Mouse (Mus musculus): Measurements from ENCODE around the gene Pcnx3. TPM values are rescaled to one million over a fixed set of nuclear protein-coding genes. Genes with fewer than 3 reads are reported as not detected.
A peak's percentile ranks its signal among the peaks of the same experiment; 100 is the strongest.

Gene Pcnx3
- total RNA-seq, 4 experiments from 2014 or later, result 95.1 to 183 (median 136) TPM

DNA sequence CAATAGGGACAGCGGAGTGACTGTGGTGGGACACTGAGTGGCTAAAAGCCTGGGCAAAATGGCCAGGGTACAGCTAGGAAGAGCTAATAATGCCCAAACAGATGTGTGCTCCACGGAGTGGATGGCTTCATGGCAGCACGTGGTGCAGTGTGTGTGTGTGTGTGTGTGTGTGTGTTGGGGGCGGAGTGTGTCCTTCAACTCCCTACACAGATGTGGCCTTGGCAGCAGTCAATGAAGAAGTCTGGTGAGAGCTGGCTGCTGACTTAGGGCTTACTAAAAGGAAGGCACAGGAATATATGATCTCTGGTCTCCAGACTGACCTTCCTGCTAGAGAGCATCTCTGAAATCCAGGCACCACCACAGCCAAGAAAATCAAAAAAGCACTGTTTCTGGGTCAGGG is 20.3 kb downstream of the Pcnx3 start:
- no peak for DNase-seq

- DNase-seq, result no peak
Measured at GRCm38 (mm10) chr19:5666386-5666785, 22.3 kb downstream of the Pcnx3 start.

- no peak for DNase-seq
Measured at GRCm38 (mm10) chr19:5665465-5665864, 23.2 kb downstream of the Pcnx3 start.

GRCm38 (mm10) chr19:5664669-5665257 is 23.9 kb downstream of the Pcnx3 start:
- DNase-seq, result no peak

GRCm38 (mm10) chr19:5662981-5663913 is 25.5 kb downstream of the Pcnx3 start, which contains the start of gene Sipa1:
TSS of gene Sipa1 (minus strand) at chr19:5663707.
- DNase-seq, result peak; percentile 93

GRCm38 (mm10) chr19:5662310-5662709 is 26.4 kb downstream of the Pcnx3 start:
- no peak for DNase-seq

- DNase-seq, result no peak
Measured at GRCm38 (mm10) chr19:5660942-5661751, 27.6 kb downstream of the Pcnx3 start.

DNA sequence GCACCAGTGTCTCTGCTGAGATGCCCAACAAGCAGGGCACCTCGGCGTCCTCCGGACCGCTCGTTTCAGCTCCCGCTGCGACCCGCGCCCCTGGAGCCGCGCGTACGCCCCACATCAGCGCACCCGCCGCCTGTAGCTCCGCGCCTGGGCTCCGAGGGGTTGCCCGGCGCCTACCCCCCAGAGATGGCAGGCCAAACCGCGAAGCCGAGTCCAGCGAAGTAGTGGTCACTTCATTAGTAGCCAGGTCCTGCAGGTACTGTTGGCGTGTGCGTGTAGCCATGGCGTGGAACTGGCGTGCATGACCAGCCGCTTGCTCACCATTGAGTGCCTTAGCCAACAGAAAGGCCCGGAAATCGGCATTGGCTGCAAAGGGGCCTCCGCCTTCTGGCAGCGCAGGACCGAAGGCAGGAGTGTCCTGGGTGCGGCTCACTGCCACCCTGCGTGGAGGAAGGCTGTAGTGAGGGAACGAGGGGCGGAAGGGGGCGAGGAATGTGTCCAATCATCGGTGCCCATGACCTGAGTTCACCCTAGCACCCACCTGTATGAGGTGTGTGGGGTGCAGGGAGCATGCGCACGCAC is 33.9 kb downstream of the Pcnx3 start:
- no peak for DNase-seq

- no peak for DNase-seq
Measured at GRCm38 (mm10) chr19:5653969-5654719, 34.6 kb downstream of the Pcnx3 start.

DNA sequence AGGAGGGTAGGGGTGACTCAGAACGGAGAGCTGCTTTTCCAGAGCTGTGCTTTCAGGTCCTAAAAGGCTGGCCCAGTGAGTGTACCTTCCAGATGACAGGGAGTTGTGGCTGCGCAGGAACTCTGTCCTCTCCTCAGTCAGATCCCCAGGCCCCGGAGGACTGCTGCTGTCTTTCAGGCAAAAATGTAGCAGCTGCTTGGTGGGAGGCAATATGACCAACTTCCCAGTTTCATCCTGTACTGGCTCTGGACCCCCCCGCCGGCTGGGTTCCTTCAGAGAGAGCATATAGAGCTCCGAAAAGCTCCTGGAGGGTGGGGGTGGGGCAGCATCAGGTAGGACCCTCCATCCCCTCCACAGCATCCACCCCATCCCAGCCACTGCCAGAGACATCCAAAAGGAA is 36.1 kb downstream of the Pcnx3 start:
- DNase-seq, result no peak

DNA sequence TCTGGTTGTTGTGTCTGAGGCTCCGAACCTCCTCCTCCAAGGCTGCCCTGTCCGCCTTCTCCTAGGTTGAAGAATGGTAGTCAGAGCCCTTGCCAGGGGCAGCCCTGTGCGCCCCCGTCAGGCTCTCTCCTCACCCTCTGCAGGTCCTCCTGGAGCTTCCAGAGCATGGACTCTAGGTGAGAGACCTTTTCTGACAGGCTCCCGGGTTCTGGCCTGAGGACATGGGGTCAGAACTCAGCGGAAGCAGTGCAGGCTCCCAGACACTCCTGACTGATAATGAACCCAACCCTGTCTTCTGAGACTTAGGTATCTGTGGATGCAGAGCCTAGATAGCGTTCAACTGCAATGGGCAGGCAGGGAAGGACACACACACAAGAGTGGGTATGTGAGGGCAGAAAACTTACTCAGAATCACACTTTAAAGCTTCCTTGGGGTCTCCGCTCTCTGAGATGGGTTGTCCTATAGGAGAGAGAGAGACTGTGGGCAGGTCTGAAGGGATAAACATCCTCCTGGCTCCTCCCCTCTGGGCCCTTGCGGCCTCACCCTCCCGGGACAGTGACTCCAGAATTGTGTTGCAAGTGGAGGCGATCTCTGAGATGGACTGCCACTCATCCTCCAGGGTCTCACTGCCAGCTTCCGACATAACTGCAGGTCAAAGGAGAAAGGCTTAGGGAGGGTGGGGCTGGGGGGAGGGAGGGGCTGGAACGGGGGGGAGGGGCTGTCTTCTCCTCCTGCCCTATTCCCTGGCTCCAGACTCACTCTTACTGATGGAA is 37.0 kb downstream of the Pcnx3 start:
- no peak for DNase-seq

DNA sequence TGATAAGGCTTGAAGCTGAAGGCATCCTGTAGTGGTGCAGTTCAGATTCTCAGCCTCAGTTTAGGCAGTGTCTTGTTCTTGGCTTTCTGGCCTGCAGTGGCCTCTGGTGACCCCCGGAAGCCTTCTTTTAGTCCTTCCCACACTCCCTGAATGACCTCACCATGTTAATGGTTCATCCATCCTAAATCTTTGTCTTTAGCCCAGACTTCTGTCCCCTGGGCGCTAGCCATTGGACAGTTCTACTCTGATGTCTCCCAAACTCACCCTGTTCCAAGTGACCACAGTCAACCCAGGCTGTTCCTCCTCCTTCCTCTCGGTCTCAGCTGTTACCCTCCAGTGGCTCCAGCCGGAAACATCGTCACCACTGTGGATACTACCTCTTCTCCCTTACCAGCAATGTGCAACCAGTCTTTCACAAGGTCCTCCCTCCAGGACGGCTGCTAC is 39.4 kb downstream of the Pcnx3 start:
- DNase-seq, result no peak

DNA sequence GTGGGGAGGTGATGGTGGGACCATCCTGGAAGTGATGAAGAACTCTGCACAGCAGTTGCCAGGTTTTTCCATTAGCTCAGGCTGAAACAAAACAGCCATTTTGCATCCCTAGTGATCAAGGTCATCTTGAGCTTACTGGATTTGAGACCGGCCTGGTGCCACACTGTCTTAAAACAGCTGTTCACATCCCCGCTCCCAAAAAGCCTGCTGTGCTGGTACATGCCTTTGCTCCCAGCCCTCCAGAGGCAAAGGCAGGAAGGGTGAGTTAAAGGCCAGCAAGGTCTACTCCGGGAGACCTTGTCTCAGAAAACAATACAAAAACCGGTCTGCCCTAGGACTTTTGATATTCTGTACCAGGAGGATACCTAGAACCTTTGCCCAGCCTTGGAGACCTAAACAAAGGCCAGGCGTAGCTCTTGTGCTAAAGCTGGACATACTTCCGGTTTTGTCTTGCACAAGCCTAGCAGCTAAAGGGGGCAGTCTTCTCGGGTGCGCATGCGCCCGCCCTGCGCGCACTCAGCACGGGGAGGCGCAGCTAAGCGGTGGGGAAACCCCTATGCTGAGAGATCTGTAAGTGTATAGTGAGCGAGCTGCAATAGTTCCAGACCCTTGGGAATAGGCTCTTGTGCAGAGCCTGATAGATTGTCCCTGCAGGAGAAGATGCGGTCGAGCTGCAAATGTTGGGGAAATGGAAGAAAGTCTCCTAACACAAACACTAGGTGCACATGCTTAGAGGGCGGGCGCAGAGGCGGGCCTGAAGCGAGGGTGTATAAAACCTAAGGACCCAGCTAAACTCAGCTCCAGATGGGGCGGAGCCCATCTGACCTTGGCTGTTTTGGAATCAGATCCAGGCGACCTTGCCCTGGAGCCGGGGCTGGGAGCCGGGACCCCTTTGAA is 40.1 kb downstream of the Pcnx3 start:
- peak; percentile 85 for DNase-seq

DNA sequence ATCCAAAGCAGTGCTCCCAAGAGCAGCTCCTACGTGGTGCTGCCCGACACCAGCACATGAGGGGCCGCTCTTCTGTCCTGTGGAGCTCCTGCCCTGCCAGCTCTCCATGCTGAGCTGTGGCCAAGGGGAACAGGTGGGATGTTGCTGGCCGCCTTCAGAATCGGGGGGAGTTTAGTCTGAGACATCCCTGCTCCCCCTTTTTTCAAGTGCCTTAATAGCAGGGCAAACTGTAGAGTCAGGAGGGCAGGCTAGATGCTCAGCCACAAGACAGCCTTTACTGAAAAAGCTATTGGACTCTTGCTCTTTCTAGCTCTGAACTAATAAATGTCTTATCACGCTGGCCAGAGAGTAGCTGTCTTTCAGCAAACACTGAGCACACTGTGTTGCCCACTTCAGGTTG is 40.9 kb downstream of the Pcnx3 start:
- DNase-seq, result no peak

- no peak for DNase-seq
Measured at GRCm38 (mm10) chr19:5646731-5647330, 41.9 kb downstream of the Pcnx3 start.

GRCm38 (mm10) chr19:5645280-5645679 is 43.4 kb downstream of the Pcnx3 start:
- no peak for DNase-seq

DNA sequence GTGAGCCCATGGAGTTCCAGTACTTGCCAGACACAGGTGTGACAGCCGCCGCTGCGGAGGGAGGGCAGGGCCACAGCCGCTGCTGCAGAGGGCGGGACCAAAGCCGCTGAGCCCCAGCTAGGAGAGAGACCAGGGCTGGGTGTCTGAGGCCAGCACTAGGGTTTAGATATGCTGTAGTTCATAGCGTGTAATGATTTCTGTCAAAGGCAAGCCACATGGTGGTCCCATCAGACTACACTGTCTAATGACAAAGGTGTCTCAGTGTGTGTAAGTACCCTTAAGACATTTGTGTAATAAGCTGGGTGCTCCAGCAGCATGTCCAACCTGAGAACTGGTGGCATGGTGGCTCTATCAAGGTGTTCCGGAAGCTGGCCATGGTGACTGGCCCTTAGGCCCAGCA is 47.1 kb downstream of the Pcnx3 start:
- no peak for DNase-seq

DNA sequence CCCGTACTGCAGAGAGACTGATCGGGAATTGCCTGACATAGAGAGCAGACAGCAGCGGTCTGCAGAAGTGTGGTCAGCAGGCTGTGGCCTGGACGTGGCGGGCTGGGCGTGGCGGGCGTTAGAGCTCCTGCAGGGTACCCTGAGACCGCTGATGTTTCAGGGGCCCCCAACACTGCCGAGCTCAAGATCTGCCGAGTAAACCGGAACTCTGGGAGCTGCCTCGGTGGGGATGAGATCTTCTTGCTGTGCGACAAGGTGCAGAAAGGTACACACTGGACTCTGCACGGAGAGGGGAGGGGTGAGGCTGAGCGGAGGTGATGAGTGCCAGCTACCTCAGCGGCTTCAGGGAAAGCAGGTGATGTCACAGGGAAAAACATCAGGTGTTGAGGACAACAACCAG is 47.7 kb downstream of the Pcnx3 start:
- no peak for DNase-seq

DNA sequence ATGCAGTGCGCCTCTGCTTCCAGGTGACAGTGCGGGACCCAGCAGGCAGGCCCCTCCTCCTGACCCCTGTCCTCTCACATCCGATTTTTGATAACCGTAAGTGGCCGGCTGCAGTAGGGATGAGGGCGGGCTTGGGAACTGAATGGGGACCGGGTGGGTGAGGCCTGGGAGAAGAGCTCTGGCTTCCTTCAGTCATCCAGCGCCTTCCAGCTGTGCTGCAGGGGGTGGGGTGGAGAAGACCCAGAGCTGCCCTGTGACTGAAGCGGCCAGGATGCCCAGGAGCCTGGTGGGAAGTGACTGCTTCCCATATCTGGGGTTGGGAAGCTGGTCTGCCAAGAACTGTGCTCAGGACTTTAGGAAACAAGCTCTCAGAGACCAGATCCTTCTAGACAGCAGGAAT is 48.4 kb downstream of the Pcnx3 start:
- DNase-seq, result no peak
